Mouse (Mus musculus) spleen, postnatal 36 days (tissue): ENCODE results near the gene Vmn1r17.
"Not testable (repeated sequence)": the region's sequence is repeated elsewhere in the genome, so short reads cannot be mapped to it uniquely, and the experiment has no call there.

Experiments used
- DNase-seq, 2 experiments: peaks; one replicate each; pipeline ENCODE4 v3.0.0; 2022; ENCODE audit warnings: low spot score in 2 of 2, mixed read lengths in 1 of 2

Gene Vmn1r17

DNA sequence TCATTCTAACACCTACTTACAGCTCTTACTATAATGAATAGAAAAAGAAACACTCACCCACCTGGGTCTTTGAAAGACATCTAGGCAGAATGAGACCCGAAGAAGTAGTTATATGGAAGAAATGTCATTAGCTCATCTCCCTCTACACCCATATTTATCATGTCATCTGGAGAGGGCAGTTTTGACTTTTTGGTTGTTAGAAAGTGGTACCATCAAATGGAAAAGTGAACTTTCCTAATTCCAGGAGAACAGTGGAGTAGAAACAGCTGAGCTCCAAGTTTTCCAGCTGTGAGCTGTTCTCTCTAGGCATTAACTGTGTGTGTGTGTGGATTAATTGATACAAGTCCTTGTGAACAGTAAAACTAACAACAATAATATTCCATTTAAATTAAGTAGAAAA is at the start of gene Vmn1r17:
Gene Vmn1r17, minus strand, starts transcription at position 101 of the 400 bp plus-strand sequence.
- no peak for DNase-seq

DNA sequence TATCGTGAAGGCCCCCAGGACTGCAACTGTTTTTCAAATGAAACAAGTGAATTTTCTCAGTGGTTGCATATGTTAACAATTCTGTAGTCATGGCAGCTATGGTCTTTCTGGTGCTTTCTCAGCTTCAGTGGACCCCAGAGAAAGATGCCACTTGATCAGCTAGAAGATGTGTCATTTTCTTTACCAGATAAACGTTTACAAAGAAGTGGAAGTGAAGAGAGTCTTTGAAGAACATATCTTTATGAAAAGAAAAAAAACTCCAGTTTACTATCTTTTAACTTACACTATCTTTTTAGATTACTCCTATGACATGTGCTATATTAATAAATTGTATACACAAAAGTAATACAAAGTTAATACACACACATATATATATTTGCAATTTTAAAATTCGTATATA is 40.0 kb upstream of the Vmn1r17 start, which contains the start of gene Vmn1r19:
Gene Vmn1r19, plus strand, starts transcription at position 301 of the 400 bp plus-strand sequence.
- not testable (repeated sequence) for DNase-seq

DNA sequence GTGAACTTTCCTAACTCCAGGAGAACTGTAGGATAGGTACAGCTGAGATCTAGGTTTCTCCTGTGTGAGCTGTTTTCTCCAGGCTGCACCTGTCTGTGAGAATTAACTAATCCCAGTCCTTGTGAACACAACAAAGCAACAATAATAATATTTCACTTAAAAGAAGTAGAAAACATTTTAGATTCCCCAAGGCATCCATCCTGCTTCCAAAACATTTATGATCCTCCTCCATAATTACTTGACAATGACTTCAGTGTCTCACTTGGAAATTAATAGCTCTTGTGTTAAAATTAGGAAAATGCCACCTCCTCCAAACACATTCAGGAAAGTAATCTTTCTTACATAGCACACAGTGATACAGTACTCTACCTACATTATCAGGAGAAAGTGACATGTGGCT is 32.2 kb upstream of the Vmn1r17 start, which contains the start of gene Vmn1r18:
Gene Vmn1r18, minus strand, starts transcription at position 101 of the 400 bp plus-strand sequence.
- DNase-seq = no peak

DNA sequence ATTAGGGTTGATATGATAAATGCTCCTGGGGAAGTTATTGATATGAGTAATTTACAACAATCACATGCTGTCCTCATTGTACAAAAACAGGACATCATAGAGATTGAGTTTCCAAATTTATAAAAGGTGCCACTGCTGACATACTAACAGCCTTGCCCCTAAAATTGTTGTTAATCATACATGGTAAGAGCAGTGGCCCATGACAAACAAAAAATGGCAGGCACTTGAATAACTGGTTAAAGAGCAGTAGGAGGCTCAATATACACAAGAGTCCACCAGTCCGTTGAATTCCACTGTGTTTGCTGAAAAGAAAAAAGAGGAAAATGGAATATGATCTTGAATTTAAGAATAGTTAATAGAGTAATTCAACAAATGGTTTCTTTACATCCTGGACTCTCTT is 4.0 kb upstream of the Vmn1r17 start:
- no peak for DNase-seq

DNA sequence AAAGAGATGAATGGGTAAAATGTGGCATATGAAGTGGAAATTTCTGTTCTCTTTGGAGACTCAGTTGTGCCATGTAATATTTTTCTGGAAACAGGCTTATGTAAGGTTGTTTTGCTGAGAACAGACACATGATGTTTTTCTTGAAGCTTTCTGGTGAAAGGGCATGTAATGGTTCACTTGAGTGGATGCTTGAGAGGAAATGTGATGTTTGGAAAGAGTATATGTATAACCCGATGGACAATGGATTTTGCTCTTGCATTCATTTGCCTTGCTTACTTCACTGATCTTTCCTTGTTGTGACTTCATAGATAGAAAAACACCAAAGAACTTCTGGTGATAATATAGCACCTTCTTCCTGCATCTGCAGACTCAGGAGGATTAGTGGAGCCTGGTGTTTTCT is 2.3 kb upstream of the Vmn1r17 start:
- not testable (repeated sequence) for DNase-seq

DNA sequence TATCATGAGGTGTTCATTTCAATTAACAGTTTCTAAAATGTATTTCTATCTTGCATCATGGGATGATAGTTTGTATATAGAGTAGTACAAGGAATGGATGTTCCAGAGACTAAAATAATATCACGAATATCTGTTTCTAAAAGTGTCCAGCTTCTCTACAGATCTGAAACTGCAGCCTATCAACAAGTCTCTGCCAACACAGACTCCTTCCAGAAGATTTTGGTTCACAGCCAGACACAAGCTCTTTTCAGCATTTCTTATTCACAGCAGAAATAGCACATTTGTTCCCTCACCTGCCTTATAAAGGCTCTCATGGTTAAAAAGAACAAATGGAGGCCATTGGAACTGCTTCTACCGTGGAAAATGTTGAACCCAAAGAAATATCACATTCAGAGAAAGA is 6.7 kb downstream of the Vmn1r17 start:
- no peak for DNase-seq

DNA sequence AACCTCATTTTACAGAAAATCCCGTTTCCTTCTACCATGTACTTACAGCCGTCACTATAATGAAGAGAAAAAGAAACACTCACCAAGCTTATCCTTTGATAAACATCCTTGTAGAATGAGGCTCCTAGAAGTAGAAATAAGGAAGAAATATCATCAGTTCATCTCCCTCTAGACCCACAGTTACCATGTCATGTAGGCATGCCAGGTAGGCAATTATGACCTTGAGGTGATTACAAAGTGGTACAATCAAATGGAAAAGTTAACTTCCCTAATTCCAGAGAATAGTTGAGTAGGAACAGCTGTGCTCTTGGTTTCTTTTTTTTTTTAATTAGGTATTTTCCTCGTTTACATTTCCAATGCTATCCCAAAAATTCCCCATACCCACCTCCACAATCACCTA is 34.1 kb downstream of the Vmn1r17 start, which contains the start of gene Vmn1r16:
Gene Vmn1r16, minus strand, starts transcription at position 101 of the 400 bp plus-strand sequence.
- no peak for DNase-seq

DNA sequence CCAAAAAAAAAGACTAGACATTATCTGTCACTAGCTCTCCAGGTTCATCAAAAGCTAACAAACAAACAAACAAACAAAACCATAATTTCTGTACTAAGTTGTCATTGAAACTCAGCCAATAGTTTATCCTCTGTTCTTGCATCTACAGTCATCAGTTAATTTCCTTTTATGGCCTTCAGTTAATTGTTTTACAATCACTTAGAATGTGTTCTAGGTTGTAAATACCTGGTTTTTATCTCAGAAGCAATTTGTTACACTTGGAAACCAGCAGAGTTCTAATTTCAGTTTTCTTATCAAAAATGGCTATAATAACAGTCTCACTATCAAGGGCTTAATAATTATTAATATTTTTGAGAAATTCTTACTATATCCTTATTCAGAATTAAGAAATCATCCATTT is 37.4 kb downstream of the Vmn1r17 start:
- no peak for DNase-seq
